Mouse (Mus musculus) MEL (cell line): ENCODE results near the gene Irx3. TPM values are rescaled to one million over a fixed set of nuclear protein-coding genes. Genes with fewer than 3 reads are reported as not detected.

Experiments
- DNase-seq: peaks from one replicate; pipeline ENCODE4 v3.0.0; 2011; ENCODE audit warnings: low read depth, low spot score
- H3K27ac ChIP-seq: 2 replicates; pipeline ENCODE4 v1.5.1; 2012; ENCODE audit warnings: low read depth, mild to moderate bottlenecking, control low read depth, low read length, moderate library complexity; ENCODE audit not compliant: control insufficient read depth
- H3K27me3 ChIP-seq, 2 experiments: fragments of 150-350 bp in 1 of 2; sonication (generic) in 1 of 2; 2 replicates each; pipeline ENCODE4 v1.6.1; 2012; ENCODE audit warnings: low read length in 2 of 2, mild to moderate bottlenecking in 2 of 2, improper control_type of control experiment in 1 of 2, moderate library complexity in 1 of 2; ENCODE audit not compliant: insufficient read depth in 2 of 2, control insufficient read depth in 1 of 2
- H3K36me3 ChIP-seq, 2 experiments: 2 replicates each; pipeline ENCODE4 v1.6.1; 2012 to 2014; ENCODE audit warnings: low read length in 2 of 2, improper control_type of control experiment in 1 of 2, inconsistent platforms in 1 of 2, mild to moderate bottlenecking in 1 of 2; ENCODE audit not compliant: insufficient read depth in 2 of 2, control insufficient read depth in 1 of 2
- H3K4me1 ChIP-seq, 2 experiments: fragments of 150-350 bp in 1 of 2; sonication (generic) in 1 of 2; 2 replicates each; pipeline ENCODE4 v1.6.1; 2012; ENCODE audit warnings: low read length in 2 of 2, improper control_type of control experiment in 1 of 2, mild to moderate bottlenecking in 1 of 2; ENCODE audit not compliant: insufficient read depth in 2 of 2, control insufficient read depth in 1 of 2
- H3K4me3 ChIP-seq, 2 experiments: fragments of 150-350 bp in 1 of 2; sonication (generic) in 1 of 2; 2 replicates each; pipeline ENCODE4 v1.5.1; 2012; ENCODE audit warnings: low read depth in 2 of 2, low read length in 2 of 2, mild to moderate bottlenecking in 2 of 2, moderate library complexity in 2 of 2, control low read depth in 1 of 2, improper control_type of control experiment in 1 of 2; ENCODE audit not compliant: control insufficient read depth in 1 of 2, insufficient read depth in 1 of 2
- H3K79me2 ChIP-seq: 2 replicates; pipeline ENCODE4 v1.6.1; 2012; ENCODE audit warnings: mild to moderate bottlenecking, low read length, moderate library complexity; ENCODE audit not compliant: control insufficient read depth, poor library complexity, insufficient read depth
- H3K9ac ChIP-seq: 2 replicates; pipeline ENCODE4 v1.6.1; 2012; ENCODE audit warnings: low read depth, mild to moderate bottlenecking, control low read depth, low read length, moderate library complexity; ENCODE audit not compliant: control insufficient read depth, poor library complexity, severe bottlenecking
- H3K9me3 ChIP-seq: fragments of 150-350 bp; sonication (generic); replicated peaks from 2 replicates; pipeline ENCODE4 v1.6.1; 2012; ENCODE audit warnings: mild to moderate bottlenecking, low read length, improper control_type of control experiment, moderate library complexity; ENCODE audit not compliant: insufficient read depth
- BHLHE40 ChIP-seq: IDR thresholded peaks from 2 replicates; pipeline ENCODE4 v1.6.1; 2012; ENCODE audit warnings: low read depth, mild to moderate bottlenecking, inconsistent platforms, low read length, improper control_type of control experiment, borderline replicate concordance
- CHD2 ChIP-seq: IDR thresholded peaks from 2 replicates; pipeline ENCODE4 v1.6.1; 2011; ENCODE audit warnings: low read length, improper control_type of control experiment
- CTCF ChIP-seq, 3 experiments: IDR thresholded peaks in 2 of 3; conservative IDR thresholded peaks in 1 of 3; 2 replicates each; pipeline ENCODE4 v1.5.1; 2011 to 2012; ENCODE audit warnings: low read length in 3 of 3, low read depth in 2 of 3, mild to moderate bottlenecking in 2 of 3, improper control_type of control experiment in 1 of 3, inconsistent platforms in 1 of 3, mixed read lengths in 1 of 3, moderate library complexity in 1 of 3; ENCODE audit not compliant: control insufficient read depth in 1 of 3, insufficient read depth in 1 of 3, poor library complexity in 1 of 3, severe bottlenecking in 1 of 3
- E2F4 ChIP-seq: IDR thresholded peaks from 2 replicates; pipeline ENCODE4 v1.6.1; 2011; ENCODE audit warnings: low read depth, low read length, improper control_type of control experiment, borderline replicate concordance
- KAT2A ChIP-seq: conservative IDR thresholded peaks from 2 replicates; pipeline ENCODE4 v1.6.1; 2012; ENCODE audit warnings: low read depth, low read length, improper control_type of control experiment, inconsistent platforms
- MAX ChIP-seq: IDR thresholded peaks from 2 replicates; pipeline ENCODE4 v1.6.1; 2011; ENCODE audit warnings: low read length, improper control_type of control experiment
- MXI1 ChIP-seq: IDR thresholded peaks from 2 replicates; pipeline ENCODE4 v1.6.1; 2011; ENCODE audit warnings: mild to moderate bottlenecking, low read depth, low read length, improper control_type of control experiment
- MYB ChIP-seq: IDR thresholded peaks from 2 replicates; pipeline ENCODE4 v1.6.1; 2011; ENCODE audit warnings: mild to moderate bottlenecking, low read depth, low read length, improper control_type of control experiment
- MYC ChIP-seq: IDR thresholded peaks from 2 replicates; pipeline ENCODE4 v1.6.1; 2011; ENCODE audit warnings: low read depth, mild to moderate bottlenecking, low read length, improper control_type of control experiment, moderate library complexity
- NELFE ChIP-seq: IDR thresholded peaks from 2 replicates; pipeline ENCODE4 v1.6.1; 2011; ENCODE audit warnings: low read depth, low read length, improper control_type of control experiment
- NRF1 ChIP-seq: IDR thresholded peaks from 2 replicates; pipeline ENCODE4 v1.6.1; 2014; ENCODE audit warnings: low read depth, mild to moderate bottlenecking, inconsistent platforms, low read length, improper control_type of control experiment, moderate library complexity; ENCODE audit not compliant: poor library complexity, insufficient read depth, severe bottlenecking
- POLR2AphosphoS2 ChIP-seq: IDR thresholded peaks from 2 replicates; pipeline ENCODE4 v1.6.1; 2011; ENCODE audit warnings: low read length, improper control_type of control experiment
- POLR2AphosphoS5 ChIP-seq: IDR thresholded peaks from 2 replicates; pipeline ENCODE4 v1.6.1; 2012; ENCODE audit warnings: low read depth, borderline replicate concordance, mild to moderate bottlenecking, inconsistent platforms, low read length, moderate library complexity, mixed read lengths
- USF2 ChIP-seq, 2 experiments: IDR thresholded peaks; 2 replicates each; pipeline ENCODE4 v1.6.1; 2011 to 2012; ENCODE audit warnings: improper control_type of control experiment in 2 of 2, low read length in 2 of 2, borderline replicate concordance in 1 of 2, inconsistent platforms in 1 of 2, low read depth in 1 of 2, mild to moderate bottlenecking in 1 of 2; ENCODE audit not compliant: insufficient read depth in 1 of 2
- ZC3H11A ChIP-seq: IDR thresholded peaks from 2 replicates; pipeline ENCODE4 v1.6.1; 2012; ENCODE audit warnings: low read depth, mild to moderate bottlenecking, inconsistent platforms, low read length, improper control_type of control experiment
- ZNF384 ChIP-seq: IDR thresholded peaks from 2 replicates; pipeline ENCODE4 v1.6.1; 2012; ENCODE audit warnings: low read depth, mild to moderate bottlenecking, inconsistent platforms, low read length, improper control_type of control experiment
- polyA plus RNA-seq, 2 experiments: library from polyadenylated mRNA; stranded (reverse) in 1 of 2; unstranded in 1 of 2; fragments of >175 nt in 1 of 2; fragments of >200 nt in 1 of 2; gene quantifications; 2 replicates each; pipeline versions ENCODE4 v1.2.1 to v1.2.4; 2012; ENCODE audit warnings: low replicate concordance in 2 of 2, low read depth in 1 of 2; ENCODE audit not compliant: insufficient read length in 2 of 2, insufficient read depth in 1 of 2, missing spikeins in 1 of 2
- total RNA-seq: library from RNA; depleted of rRNA; stranded (reverse); fragments of 300-350 nt; gene quantifications from 2 replicates; pipeline ENCODE4 v1.2.3, GENCODE M21; 2012

The Irx3 gene
- total and polyA plus RNA-seq, 3 experiments, result not detected

- no peak for TF ChIP-seq MAX
- TF ChIP-seq, all 39 proteins: peak for 0
Measured at GRCm38 (mm10) chr8:91803515-91804402, 1.9 kb upstream of the Irx3 start (continued).

- no peak overlapping the region for H3K27ac ChIP-seq
- H3K27me3 ChIP-seq, result no peaks in the 10 kb centered on the region
- TF ChIP-seq BHLHE40 (no peak), POLR2AphosphoS5 (no peak), MYB (no peak), USF2 (IDR thresholded peaks at IDR 0.05; ENCODE audit: borderline replicate concordance in 1 of 2, insufficient read depth in 1 of 2, low read depth in 1 of 2, low read length in 2 of 2) (no peak), CHD2 (no peak), MAX (no peak), ZC3H11A (no peak), POLR2AphosphoS2 (no peak), CTCF (IDR thresholded peaks at IDR 0.05 in 2 of 3, conservative IDR thresholded peaks at IDR 0.05 in 1 of 3; ENCODE audit: control insufficient read depth in 1 of 3, insufficient read depth in 1 of 3, low read depth in 2 of 3, low read length in 3 of 3, poor library complexity in 1 of 3, severe bottlenecking in 1 of 3) (no peak), KAT2A (no peak), NRF1 (no peak), E2F4 (no peak), MXI1 (no peak), NELFE (no peak), ZNF384 (no peak), MYC (no peak)
- H3K4me1 ChIP-seq, result no peaks in the 10 kb centered on the region
- no peaks in the 10 kb centered on the region for H3K79me2 ChIP-seq
- no peaks in the 10 kb centered on the region for H3K36me3 ChIP-seq
- H3K4me3 ChIP-seq, result no peak overlapping the region
- DNase-seq, result no peak
- H3K9me3 ChIP-seq, result no peaks in the 10 kb centered on the region
- H3K9ac ChIP-seq, result no peak overlapping the region
Measured at GRCm38 (mm10) chr8:91802401-91803322, 795 bp upstream of the Irx3 start.
